Mouse (Mus musculus): ENCODE results near the gene Avpr1b.

The Avpr1b gene

GRCm38 (mm10) chr1:131598905-131599304 lies at the start of gene Avpr1b:
Avpr1b (plus strand) TSS chr1:131599239.
- 42% methylated on average over 12 of the region's 12 CpGs for WGBS

- WGBS = 81% methylated on average over 2 of the region's 2 CpGs
Measured at GRCm38 (mm10) chr1:131551956-131552355, 47.1 kb upstream of the Avpr1b start.

DNA sequence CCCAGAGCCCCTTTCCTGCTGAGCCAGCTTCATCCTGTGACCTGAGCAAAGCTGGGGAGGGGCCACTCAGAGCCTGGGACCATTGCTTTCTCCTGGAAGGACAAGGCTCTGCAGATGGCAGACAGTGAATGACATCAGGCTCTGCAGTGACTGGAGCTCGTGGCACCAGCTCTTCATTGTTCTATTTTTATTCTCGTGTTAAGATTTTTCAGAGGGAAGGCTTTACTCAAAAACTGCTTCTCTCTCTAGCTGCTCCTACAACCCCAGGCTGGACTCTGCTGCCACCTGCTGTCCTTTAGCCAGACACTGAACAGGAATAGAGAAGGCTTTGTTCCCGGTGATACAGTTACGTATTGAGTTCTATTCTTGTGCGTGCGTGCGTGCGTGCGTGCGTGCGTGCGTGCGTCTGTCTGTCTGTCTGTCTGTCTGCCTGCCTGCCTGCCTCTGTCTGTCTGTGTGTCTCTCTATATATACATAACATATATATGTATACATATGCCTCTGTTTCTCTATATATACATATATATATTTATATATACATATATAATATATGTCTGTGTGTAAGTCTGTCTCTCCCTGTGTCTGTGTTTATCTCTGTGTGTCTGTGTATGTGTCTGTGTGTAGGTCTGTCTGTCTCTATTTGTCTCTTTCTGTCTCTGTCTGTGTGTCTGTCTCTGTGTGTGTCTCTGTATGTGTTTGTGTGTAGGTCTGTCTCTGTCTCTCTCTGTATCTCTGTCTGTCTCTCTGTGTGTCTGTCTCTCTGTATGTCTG lies 43.8 kb upstream of the Avpr1b start:
- 0% methylated on average over 13 of the region's 13 CpGs for WGBS

DNA sequence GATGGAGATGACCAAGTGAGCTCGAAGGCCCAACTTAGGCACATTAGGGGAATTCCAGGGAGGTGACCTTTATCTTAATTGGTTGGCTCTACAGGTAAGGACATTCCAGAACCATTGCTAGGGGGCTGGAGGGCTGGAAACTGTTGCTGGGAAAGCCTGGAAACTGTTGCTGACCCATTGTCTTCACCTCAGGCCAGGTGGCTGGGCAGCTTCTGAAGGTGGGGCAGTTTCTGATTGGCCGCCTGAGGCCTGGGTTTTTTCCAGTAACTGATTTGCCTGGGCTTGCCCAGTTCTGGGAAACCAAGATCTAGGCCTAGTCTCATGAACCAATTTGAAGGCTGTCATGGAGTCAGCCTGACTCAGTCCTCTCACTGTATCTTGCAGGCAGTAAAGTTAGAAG lies 37.0 kb upstream of the Avpr1b start:
- WGBS = 98% methylated on average over 2 of the region's 2 CpGs

GRCm38 (mm10) chr1:131566056-131566455 lies 33.0 kb upstream of the Avpr1b start:
- 41% methylated on average over 11 of the region's 11 CpGs for WGBS

- 96% methylated on average over 6 of the region's 6 CpGs for WGBS
Measured at GRCm38 (mm10) chr1:131569721-131570120, 29.3 kb upstream of the Avpr1b start.

DNA sequence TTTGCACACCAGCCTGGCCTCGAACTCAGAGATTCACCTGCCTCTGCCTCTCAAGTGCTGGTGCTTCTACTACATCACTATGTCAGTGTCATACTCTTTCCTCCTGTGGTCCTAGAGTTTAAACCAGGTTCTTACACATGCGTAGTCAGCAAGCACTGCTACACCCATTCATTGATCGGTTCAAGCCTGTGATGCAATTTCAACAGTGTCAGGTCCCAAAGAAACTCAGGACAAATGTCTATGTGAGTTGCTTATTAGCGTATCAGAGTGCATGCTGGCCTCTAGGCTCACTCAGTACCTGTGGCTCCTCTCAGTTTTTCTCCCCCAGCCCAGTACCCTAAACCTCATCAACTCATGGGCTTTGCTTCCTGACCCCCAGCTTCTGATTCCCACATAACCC lies 28.6 kb upstream of the Avpr1b start:
- WGBS = 96% methylated on average over 4 of the region's 4 CpGs

- 90% methylated on average over 14 of the region's 14 CpGs for WGBS
Measured at GRCm38 (mm10) chr1:131573721-131574120, 25.3 kb upstream of the Avpr1b start.

DNA sequence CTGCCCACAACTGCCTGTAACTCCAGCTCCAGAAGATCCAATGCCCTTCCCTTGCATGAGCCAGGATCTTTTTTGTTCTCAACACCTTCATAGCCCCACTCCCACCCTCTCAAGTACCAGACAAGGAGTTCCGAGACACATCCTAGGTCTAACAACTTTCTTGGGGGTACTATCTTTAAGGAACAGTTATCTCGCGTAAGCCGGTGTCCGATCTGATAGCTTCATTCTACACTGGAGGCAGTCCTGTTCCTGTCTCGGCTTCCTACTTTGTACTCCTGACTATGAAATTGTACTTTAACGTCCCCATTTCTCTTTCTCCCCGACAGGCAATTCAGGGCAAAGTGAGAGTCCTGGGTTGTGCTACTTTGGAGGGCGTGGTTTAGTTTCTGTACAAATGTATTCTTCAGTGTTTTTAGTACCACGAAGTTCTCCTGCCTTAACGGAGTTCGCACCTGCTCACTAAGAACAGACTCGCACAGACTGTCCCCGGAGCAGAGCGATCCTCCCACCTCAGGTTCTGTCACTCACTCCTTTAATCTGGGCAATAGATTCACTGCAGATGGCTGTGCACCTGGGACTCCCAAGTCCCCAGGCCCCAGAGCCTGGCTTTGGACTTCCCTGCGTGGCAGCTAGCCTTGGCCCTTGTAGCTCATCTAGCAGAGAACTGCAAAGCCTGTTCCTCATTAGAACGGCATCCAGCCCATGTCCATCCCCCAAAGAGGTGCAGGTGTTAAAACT lies 19.9 kb upstream of the Avpr1b start:
- 70% methylated on average over 17 of the region's 17 CpGs for WGBS

DNA sequence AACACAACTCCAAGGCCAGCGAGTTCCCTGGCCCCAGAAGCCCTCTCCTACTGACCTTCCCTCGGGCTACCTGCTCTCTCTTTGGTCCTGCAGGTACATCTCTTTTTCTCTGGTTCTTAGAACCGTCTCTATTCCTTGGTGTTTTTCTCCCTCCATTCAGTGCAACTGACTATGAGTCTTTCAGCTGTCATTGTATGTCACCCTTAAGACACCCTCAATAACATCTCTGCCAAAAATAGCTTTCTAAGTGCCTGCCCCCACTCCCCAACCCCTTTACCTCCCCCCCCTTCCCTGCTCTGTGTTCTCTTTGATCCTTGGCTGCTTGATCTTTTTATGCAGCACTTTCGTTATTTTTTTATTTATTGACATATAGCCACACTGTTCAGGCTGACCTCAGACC lies 18.6 kb upstream of the Avpr1b start:
- 72% methylated on average over 4 of the region's 4 CpGs for WGBS

- WGBS = 62% methylated on average over 3 of the region's 3 CpGs
Measured at GRCm38 (mm10) chr1:131583598-131583997, 15.4 kb upstream of the Avpr1b start.

GRCm38 (mm10) chr1:131586836-131587235 lies 12.2 kb upstream of the Avpr1b start:
- WGBS = 62% methylated on average over 8 of the region's 8 CpGs

DNA sequence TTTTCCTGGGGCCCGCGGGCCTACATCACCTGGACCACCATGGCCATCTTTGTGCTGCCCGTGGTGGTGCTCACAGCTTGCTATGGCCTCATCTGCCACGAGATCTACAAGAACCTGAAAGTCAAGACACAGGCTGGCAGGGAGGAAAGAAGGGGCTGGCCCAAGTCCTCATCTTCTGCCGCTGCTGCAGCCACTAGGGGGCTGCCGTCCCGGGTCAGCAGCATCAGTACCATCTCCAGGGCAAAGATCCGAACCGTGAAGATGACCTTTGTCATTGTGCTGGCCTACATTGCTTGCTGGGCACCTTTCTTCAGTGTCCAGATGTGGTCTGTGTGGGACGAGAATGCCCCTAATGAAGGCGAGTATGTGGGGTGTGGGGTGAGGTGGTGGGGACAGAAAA lies 1.3 kb downstream of the Avpr1b start:
- WGBS = 44% methylated on average over 11 of the region's 11 CpGs

DNA sequence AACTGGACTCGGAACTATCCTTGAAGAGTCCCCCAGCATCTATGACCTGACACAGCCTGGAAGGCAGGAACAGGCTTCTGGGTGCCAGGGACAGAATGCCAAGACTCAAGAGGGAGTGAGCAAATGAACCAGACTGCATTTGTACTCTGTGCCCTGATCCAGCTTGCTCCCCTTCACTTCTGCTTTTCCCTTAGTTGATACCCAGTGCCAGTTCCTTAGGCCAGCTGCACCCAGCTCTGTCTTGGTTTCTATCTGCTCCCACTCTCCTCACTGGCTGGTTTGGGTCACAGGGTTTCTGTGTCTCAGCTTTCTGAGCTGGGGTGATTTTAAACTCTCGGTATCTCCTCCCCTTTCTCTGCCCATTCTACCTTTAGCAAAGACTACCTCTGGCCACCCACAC lies 7.7 kb downstream of the Avpr1b start:
- 88% methylated on average over 2 of the region's 2 CpGs for WGBS

DNA sequence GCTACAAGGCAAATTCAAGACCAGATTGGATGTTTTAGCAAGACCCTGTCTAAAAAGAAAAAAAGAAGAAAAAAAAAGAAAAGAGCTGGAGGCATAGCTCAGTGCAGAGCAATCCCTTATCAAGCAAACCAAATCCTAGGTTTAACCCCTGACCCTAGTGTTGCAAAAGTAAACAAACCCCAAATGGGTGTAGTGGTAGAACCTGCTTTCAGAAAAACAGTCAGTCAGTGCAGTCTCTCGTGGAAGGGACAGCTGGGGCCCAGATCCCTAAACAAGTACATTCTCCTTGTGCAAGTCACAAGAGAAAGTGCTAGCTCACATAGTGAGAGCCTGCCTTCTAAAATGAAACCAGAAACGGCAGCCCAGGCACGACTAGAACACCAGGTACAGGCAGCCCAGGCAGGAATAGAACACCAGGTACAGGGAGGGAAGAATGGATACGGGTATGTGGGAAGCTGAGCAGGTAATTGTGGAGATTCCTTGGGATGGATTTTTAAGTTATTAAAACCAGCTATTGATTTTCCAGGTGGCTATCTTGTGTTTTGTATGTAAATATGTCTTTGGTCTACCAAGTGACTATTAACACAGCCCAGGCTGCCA lies 13.6 kb downstream of the Avpr1b start:
- 76% methylated on average over 4 of the region's 4 CpGs for WGBS

DNA sequence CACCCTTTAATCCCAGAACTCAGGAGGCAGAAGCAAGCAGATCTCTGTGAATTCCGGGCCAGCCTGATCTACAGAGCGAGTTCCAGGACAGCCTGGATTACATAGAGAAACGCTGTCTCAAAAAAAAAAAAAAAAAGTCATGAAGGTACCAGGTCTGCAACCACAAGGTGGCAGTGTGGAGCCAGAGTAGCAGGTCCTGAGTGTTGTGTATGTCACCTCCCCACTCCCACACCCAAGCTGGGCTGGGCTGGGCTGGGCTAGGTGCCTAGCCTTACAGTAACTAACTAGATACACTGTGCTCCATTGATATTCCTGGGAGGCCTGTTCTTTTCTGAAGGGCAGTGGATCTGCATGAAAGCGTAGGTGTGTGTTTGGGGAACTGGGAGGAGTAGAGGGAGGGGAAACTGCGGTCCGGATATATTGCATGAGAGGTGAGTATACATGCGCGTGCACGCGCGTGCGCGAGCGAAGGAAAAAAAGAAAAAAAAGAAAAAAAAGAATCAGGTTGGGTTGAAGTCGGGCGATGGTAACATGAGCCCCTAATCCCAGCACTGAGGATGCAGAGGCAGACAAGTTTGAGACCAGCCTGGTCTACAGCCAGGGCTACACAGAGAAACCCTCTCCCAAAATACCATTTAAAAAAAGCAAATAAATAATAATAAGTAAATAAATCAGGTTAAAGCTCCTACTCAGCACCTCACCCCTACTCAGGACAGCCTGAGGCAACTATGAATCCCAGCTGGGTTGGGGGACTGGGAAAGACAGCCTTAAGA lies 14.5 kb downstream of the Avpr1b start:
- WGBS = 86% methylated on average over 16 of the region's 16 CpGs

DNA sequence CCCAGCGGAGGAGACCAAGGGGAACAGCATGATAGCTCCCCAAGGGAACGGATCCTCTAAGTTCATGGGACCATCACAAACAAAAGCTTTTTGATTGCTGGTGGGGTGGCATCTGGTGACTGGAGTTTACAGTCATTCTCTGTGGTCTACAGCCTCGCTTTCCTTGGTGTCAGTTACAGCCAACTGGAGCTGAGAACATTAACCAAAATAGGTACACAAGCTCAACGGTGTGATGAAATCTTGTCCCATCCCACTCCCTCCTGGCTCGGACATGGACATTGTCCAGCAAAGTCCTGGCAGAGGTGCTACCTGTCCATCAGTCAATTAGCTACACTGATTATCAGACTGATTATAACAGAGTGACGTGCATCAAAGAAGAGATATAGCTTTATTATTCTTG lies 15.6 kb downstream of the Avpr1b start:
- 85% methylated on average over 6 of the region's 6 CpGs for WGBS

GRCm38 (mm10) chr1:131616131-131616530 lies 17.1 kb downstream of the Avpr1b start:
- 83% methylated on average over 1 of the region's 1 CpGs for WGBS

DNA sequence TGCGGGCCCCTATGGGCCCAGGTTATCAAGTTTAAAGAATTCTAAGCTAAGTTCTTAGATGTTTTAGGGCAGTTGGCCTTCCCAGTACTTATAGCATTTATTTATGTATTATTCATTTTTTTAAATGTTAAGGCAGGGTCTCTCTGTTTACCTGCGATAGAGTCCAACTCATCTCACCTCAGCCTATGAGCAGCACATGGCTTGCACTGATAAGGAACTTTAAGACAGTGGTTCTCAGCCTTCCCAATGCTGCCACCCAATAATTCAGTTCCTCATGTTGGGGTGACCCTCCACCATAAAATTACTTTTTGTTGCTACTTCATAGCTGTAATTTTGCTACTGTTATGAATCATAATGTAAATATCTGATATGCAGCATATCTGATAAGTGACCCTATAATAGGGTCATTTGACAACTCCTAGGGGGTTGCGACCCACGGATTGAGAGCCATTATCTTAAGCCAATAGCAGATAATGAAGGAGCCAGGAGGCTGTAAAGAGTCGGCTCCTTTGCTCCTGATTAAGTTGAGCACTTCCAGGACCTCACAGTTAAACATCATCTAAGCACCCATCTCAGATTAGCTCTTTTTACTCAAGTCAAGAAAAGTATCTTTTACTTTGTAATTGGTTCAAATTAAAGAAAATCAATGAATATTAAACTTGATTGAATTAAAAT lies 17.6 kb downstream of the Avpr1b start:
- 91% methylated on average over 5 of the region's 5 CpGs for WGBS

DNA sequence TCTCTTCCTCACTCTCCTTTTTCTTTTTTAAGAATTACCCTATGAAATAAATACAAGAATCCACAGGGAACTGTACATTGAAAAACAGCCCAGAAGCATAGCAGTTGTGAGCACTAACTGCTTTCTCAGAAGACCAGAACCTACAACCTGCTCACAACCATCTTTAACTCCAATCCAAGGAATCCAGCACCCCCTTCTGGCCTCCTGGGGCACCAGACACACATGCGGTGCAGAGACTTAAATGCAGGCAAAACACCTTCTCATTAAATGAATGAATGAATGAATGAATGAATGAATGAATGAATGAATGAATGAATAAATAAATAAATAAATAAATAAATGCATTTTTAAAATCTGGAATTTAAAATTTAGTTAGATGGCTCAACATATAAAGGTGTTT lies 19.5 kb downstream of the Avpr1b start:
- WGBS = 88% methylated on average over 1 of the region's 1 CpGs

- WGBS = 91% methylated on average over 7 of the region's 7 CpGs
Measured at GRCm38 (mm10) chr1:131619348-131619747, 20.3 kb downstream of the Avpr1b start.

Measured in cerebral cortex, adult 2 months (tissue).